Comparison of ENCODE assay signal across 26 mouse cellular contexts in genomic region chr6:103319964-103320363, GRCm38 (mm10).
A peak's percentile ranks its signal among the peaks of the same experiment; 100 is the strongest.
DNase-seq lines count a peak whose midpoint lies in the region; ATAC-seq and TF ChIP-seq lines count a peak whose summit lies in the region.
"Had no signal": no experiment of that assay in that cellular context is flagged by ENCODE, and none has a peak within 500 bp of the region (broad histone marks: within the 10 kb centered on the region; RNA-seq: fewer than 3 reads in every experiment).

No protein-coding gene starts in this region.

- no peak for TF ChIP-seq CTCF in forebrain, postnatal 0 days (IDR thresholded peaks at IDR 0.05; ENCODE audit: low read depth)
- TF ChIP-seq CTCF in gastrocnemius, adult 2 months (IDR thresholded peaks at IDR 0.05) = no peak

- H3K4me2 ChIP-seq in hindbrain, embryonic 12.5 days (replicated peaks) = no peak overlapping the region
- no peak overlapping the region for H3K4me2 ChIP-seq in hindbrain, embryonic 11.5 days (replicated peaks; ENCODE audit: low read depth, low read length)
- H3K4me2 ChIP-seq in forebrain, embryonic 14.5 days (ENCODE audit: low read length) = no peak overlapping the region
- H3K4me2 ChIP-seq in forebrain, postnatal 0 days (ENCODE audit: low read depth) = no peak overlapping the region
- no peak overlapping the region for H3K4me2 ChIP-seq in midbrain, embryonic 14.5 days (ENCODE audit: low read length)
- H3K4me2 ChIP-seq: heart, embryonic 15.5 days; intestine, embryonic 15.5 days; limb, embryonic 12.5 days; liver, embryonic 11.5 days; midbrain, embryonic 12.5 days had no signal

- 89% methylated on average over 2 of the region's 2 CpGs for WGBS in hindbrain, embryonic 12.5 days
- WGBS in hindbrain, embryonic 11.5 days = 89% methylated on average over 2 of the region's 2 CpGs
- WGBS in forebrain, embryonic 14.5 days = 77% methylated on average over 2 of the region's 2 CpGs
- 65% methylated on average over 2 of the region's 2 CpGs for WGBS in forebrain, postnatal 0 days
- 74% methylated on average over 2 of the region's 2 CpGs for WGBS in midbrain, embryonic 14.5 days

- intact Hi-C loops in gastrocnemius, adult 2 months (cut with DNase I) = no loop called here

- no peak overlapping the region for H3K4me3 ChIP-seq in hindbrain, embryonic 12.5 days
- H3K4me3 ChIP-seq in hindbrain, embryonic 11.5 days (ENCODE audit: low read depth, low read length) = no peak overlapping the region
- H3K4me3 ChIP-seq in forebrain, embryonic 14.5 days (ENCODE audit: low read depth, low read length) = no peak overlapping the region
- no peak overlapping the region for H3K4me3 ChIP-seq in forebrain, postnatal 0 days (ENCODE audit: low read depth, low read length)
- H3K4me3 ChIP-seq in midbrain, embryonic 14.5 days (replicated peaks; ENCODE audit: low read depth, low read length) = no peak overlapping the region
- H3K4me3 ChIP-seq in gastrocnemius, adult 2 months = no peak overlapping the region
- H3K4me3 ChIP-seq: heart, embryonic 15.5 days; intestine, embryonic 15.5 days; limb, embryonic 12.5 days; midbrain, embryonic 12.5 days had no signal

- peak overlapping the region; percentile 64 for H3K27ac ChIP-seq in hindbrain, embryonic 12.5 days
- no peak overlapping the region for H3K27ac ChIP-seq in hindbrain, embryonic 11.5 days (ENCODE audit: low read depth, low read length)
- H3K27ac ChIP-seq in forebrain, embryonic 14.5 days (ENCODE audit: low read depth, low read length) = peak overlapping the region; percentile 55; the same call in 1 of the 2 replicates
- H3K27ac ChIP-seq in forebrain, postnatal 0 days (ENCODE audit: low read depth, low read length) = peak overlapping the region; percentile 42
- H3K27ac ChIP-seq in midbrain, embryonic 14.5 days (replicated peaks; ENCODE audit: low read depth, low read length) = peak overlapping the region; percentile 78
- H3K27ac ChIP-seq in gastrocnemius, adult 2 months = no peak overlapping the region
- H3K27ac ChIP-seq: heart, embryonic 15.5 days; intestine, embryonic 15.5 days; limb, embryonic 12.5 days; midbrain, embryonic 12.5 days had no signal

- no peaks in the 10 kb centered on the region for H3K36me3 ChIP-seq in hindbrain, embryonic 12.5 days
- H3K36me3 ChIP-seq in hindbrain, embryonic 11.5 days (ENCODE audit: control insufficient read depth, insufficient read depth, low read length) = no peaks in the 10 kb centered on the region
- H3K36me3 ChIP-seq in forebrain, embryonic 14.5 days (ENCODE audit: control insufficient read depth, insufficient read depth, low read length) = no peaks in the 10 kb centered on the region
- H3K36me3 ChIP-seq in forebrain, postnatal 0 days (ENCODE audit: insufficient read depth) = no peaks in the 10 kb centered on the region
- no peaks in the 10 kb centered on the region for H3K36me3 ChIP-seq in midbrain, embryonic 14.5 days (ENCODE audit: control insufficient read depth, insufficient read depth, low read length)
- H3K36me3 ChIP-seq: G1E; heart, embryonic 15.5 days; intestine, embryonic 15.5 days; limb, embryonic 12.5 days; midbrain, embryonic 12.5 days had no signal

- ATAC-seq in hindbrain, embryonic 12.5 days (ENCODE audit: low FRiP score) = peak; percentile 30; the same call in 1 of the 2 replicates
- ATAC-seq in hindbrain, embryonic 11.5 days (ENCODE audit: low FRiP score) = no peak
- peak; percentile 24; the same call in 1 of the 2 replicates for ATAC-seq in forebrain, embryonic 14.5 days
- ATAC-seq in forebrain, postnatal 0 days = peak; percentile 59; the same call in 1 of the 2 replicates
- no peak for ATAC-seq in midbrain, embryonic 14.5 days (ENCODE audit: low FRiP score, low TSS enrichment)
- ATAC-seq: intestine, embryonic 15.5 days had no signal

- H3K27me3 ChIP-seq in hindbrain, embryonic 12.5 days = no peaks in the 10 kb centered on the region
- no peaks in the 10 kb centered on the region for H3K27me3 ChIP-seq in hindbrain, embryonic 11.5 days (ENCODE audit: control insufficient read depth, insufficient read depth, low read length)
- no peaks in the 10 kb centered on the region for H3K27me3 ChIP-seq in forebrain, embryonic 14.5 days (replicated peaks; ENCODE audit: control insufficient read depth, insufficient read depth, low read length)
- no peaks in the 10 kb centered on the region for H3K27me3 ChIP-seq in forebrain, postnatal 0 days (ENCODE audit: insufficient read depth, low read length)
- H3K27me3 ChIP-seq in midbrain, embryonic 14.5 days (ENCODE audit: control insufficient read depth, insufficient read depth, low read length) = no peaks in the 10 kb centered on the region
- H3K27me3 ChIP-seq: CH12.LX; heart, embryonic 15.5 days; intestine, embryonic 15.5 days; limb, embryonic 12.5 days had no signal

- no peak for DNase-seq in hindbrain, embryonic 11.5 days (ENCODE audit: low spot score)
- peak; percentile 20 for DNase-seq in forebrain, embryonic 14.5 days (ENCODE audit: low spot score)
- DNase-seq in forebrain, postnatal 0 days = no peak
- DNase-seq in midbrain, embryonic 14.5 days = peak; percentile 37
- no peak for DNase-seq in frontal cortex, postnatal 25 days (ENCODE audit: low spot score in 2 of 2)
- DNase-seq in gastrocnemius, adult 2 months = no peak
- DNase-seq: adrenal gland, adult 2 months; B cell, adult 2 months; cerebellum, adult 18-20 months; cerebellum, postnatal 25 days; embryo, embryonic 11 days; heart, postnatal 4 days; kidney, adult 8-10 months; kidney, postnatal 14 days; lung, adult 18-20 months; lung, postnatal 10 days; right cerebral cortex, postnatal 25 days; spleen, adult 18-20 months had no signal

- peaks cover 8% of the 10 kb centered on the region; the same call in 1 of the 2 replicates for H3K4me1 ChIP-seq in hindbrain, embryonic 12.5 days
- no peaks in the 10 kb centered on the region for H3K4me1 ChIP-seq in hindbrain, embryonic 11.5 days (replicated peaks; ENCODE audit: control insufficient read depth, insufficient read depth, low read length)
- 0 out of 2 replicates have a peak, but pooled peaks cover 2% of the 10 kb centered on the region for H3K4me1 ChIP-seq in forebrain, embryonic 14.5 days (ENCODE audit: control insufficient read depth, insufficient read depth, low read length)
- no peaks in the 10 kb centered on the region for H3K4me1 ChIP-seq in forebrain, postnatal 0 days (ENCODE audit: insufficient read depth)
- H3K4me1 ChIP-seq in midbrain, embryonic 14.5 days (ENCODE audit: control insufficient read depth, insufficient read depth, low read length) = peaks cover 10% of the 10 kb centered on the region; the same call in 1 of the 2 replicates
- H3K4me1 ChIP-seq: heart, embryonic 15.5 days; intestine, embryonic 15.5 days; limb, embryonic 12.5 days had no signal

- H3K9me3 ChIP-seq in hindbrain, embryonic 12.5 days (replicated peaks) = no peaks in the 10 kb centered on the region
- no peaks in the 10 kb centered on the region for H3K9me3 ChIP-seq in hindbrain, embryonic 11.5 days (ENCODE audit: control insufficient read depth, low read length)
- H3K9me3 ChIP-seq in forebrain, embryonic 14.5 days (replicated peaks; ENCODE audit: control insufficient read depth, low read length) = no peaks in the 10 kb centered on the region
- no peaks in the 10 kb centered on the region for H3K9me3 ChIP-seq in forebrain, postnatal 0 days (ENCODE audit: low read length)
- H3K9me3 ChIP-seq in midbrain, embryonic 14.5 days (ENCODE audit: control insufficient read depth, low read length) = no peaks in the 10 kb centered on the region
- H3K9me3 ChIP-seq: heart, embryonic 15.5 days; intestine, embryonic 15.5 days; limb, embryonic 12.5 days; midbrain, embryonic 12.5 days had no signal

- H3K9ac ChIP-seq in hindbrain, embryonic 12.5 days = no peak overlapping the region
- no peak overlapping the region for H3K9ac ChIP-seq in hindbrain, embryonic 11.5 days (ENCODE audit: low read depth, low read length)
- H3K9ac ChIP-seq in forebrain, embryonic 14.5 days (ENCODE audit: low read length) = no peak overlapping the region
- H3K9ac ChIP-seq in forebrain, postnatal 0 days = no peak overlapping the region
- H3K9ac ChIP-seq in midbrain, embryonic 14.5 days (replicated peaks; ENCODE audit: low read length) = no peak overlapping the region
- H3K9ac ChIP-seq: heart, embryonic 15.5 days; intestine, embryonic 15.5 days; limb, embryonic 12.5 days; midbrain, embryonic 12.5 days had no signal

Comparison
In these comparisons a context has a peak if more than half of its experiments do, and no peak if none do; other contexts are left out.
1. ATAC-seq: peak in hindbrain, embryonic 12.5 days (single experiment), forebrain, embryonic 14.5 days (single experiment) and forebrain, postnatal 0 days (single experiment); none in hindbrain, embryonic 11.5 days (single experiment) and midbrain, embryonic 14.5 days (single experiment).
2. H3K27ac ChIP-seq: peak in hindbrain, embryonic 12.5 days (single experiment), forebrain, embryonic 14.5 days (single experiment), forebrain, postnatal 0 days (single experiment) and midbrain, embryonic 14.5 days (single experiment); none in hindbrain, embryonic 11.5 days (single experiment) and gastrocnemius, adult 2 months (single experiment).
3. DNase-seq: peak in forebrain, embryonic 14.5 days (single experiment) and midbrain, embryonic 14.5 days (single experiment); none in hindbrain, embryonic 11.5 days (single experiment), forebrain, postnatal 0 days (single experiment), frontal cortex, postnatal 25 days (0 of 2) and gastrocnemius, adult 2 months (single experiment).